Mouse (Mus musculus) myocyte (in vitro differentiated cells): ENCODE results near the gene Psmd8. TPM values are rescaled to one million over a fixed set of nuclear protein-coding genes. Genes with fewer than 3 reads are reported as not detected.

ENCODE experiments used
- H3K27me3 ChIP-seq: one replicate; pipeline ENCODE4 v1.6.1; 2011; ENCODE audit not compliant: control insufficient read depth, insufficient read depth, insufficient read length
- H3K36me3 ChIP-seq: one replicate; pipeline ENCODE4 v1.6.1; 2011; ENCODE audit not compliant: control insufficient read depth, insufficient read depth
- H3K4me2 ChIP-seq: one replicate; pipeline ENCODE4 v1.6.1; 2011; ENCODE audit warnings: low read depth, control low read depth
- H3K4me3 ChIP-seq: one replicate; pipeline ENCODE4 v1.5.1; 2011; ENCODE audit warnings: mild to moderate bottlenecking, control low read depth, moderate library complexity
- H3K79me2 ChIP-seq: one replicate; pipeline ENCODE4 v1.6.1; 2011; ENCODE audit not compliant: control insufficient read depth, insufficient read depth
- H3ac ChIP-seq: one replicate; pipeline ENCODE4 v1.6.1; 2011; ENCODE audit not compliant: control insufficient read depth, insufficient read length
- CEBPB ChIP-seq: IDR thresholded peaks from 2 replicates; pipeline ENCODE4 v1.6.1; 2011; ENCODE audit warnings: mild to moderate bottlenecking, moderate library complexity; ENCODE audit not compliant: poor library complexity, insufficient read depth, severe bottlenecking
- E2F4 ChIP-seq: IDR thresholded peaks from one replicate; pipeline ENCODE4 v1.6.1; 2011; ENCODE audit warnings: mild to moderate bottlenecking, control low read depth, moderate library complexity; ENCODE audit not compliant: insufficient read depth
- MAX ChIP-seq: IDR thresholded peaks from one replicate; pipeline ENCODE4 v1.6.1; 2011; ENCODE audit warnings: low read depth, mild to moderate bottlenecking, control low read depth
- MYOD1 ChIP-seq, 3 experiments: IDR thresholded peaks; one replicate each; pipeline ENCODE4 v1.6.1; 2011; ENCODE audit warnings: control low read depth in 2 of 3, low read depth in 2 of 3, mild to moderate bottlenecking in 2 of 3, moderate library complexity in 1 of 3; ENCODE audit not compliant: insufficient read length in 2 of 3, control insufficient read depth in 1 of 3
- MYOG ChIP-seq, 3 experiments: IDR thresholded peaks; one replicate each; pipeline ENCODE4 v1.6.1; 2011; ENCODE audit warnings: control low read depth in 2 of 3, low read depth in 2 of 3, mild to moderate bottlenecking in 2 of 3; ENCODE audit not compliant: insufficient read length in 2 of 3, control insufficient read depth in 1 of 3, insufficient read depth in 1 of 3
- POLR2A ChIP-seq: IDR thresholded peaks from one replicate; pipeline ENCODE4 v1.6.1; 2011; ENCODE audit warnings: low read depth, mild to moderate bottlenecking, control low read depth, moderate library complexity; ENCODE audit not compliant: insufficient read length
- POLR2AphosphoS2 ChIP-seq: IDR thresholded peaks from one replicate; pipeline ENCODE4 v1.6.1; 2011; ENCODE audit warnings: low read depth, control low read depth; ENCODE audit not compliant: insufficient read length
- REST ChIP-seq: IDR thresholded peaks from one replicate; pipeline ENCODE4 v1.6.1; 2011; ENCODE audit warnings: mild to moderate bottlenecking, control low read depth, moderate library complexity; ENCODE audit not compliant: insufficient read depth, insufficient read length
- SRF ChIP-seq: IDR thresholded peaks from one replicate; pipeline ENCODE4 v1.6.1; 2011; ENCODE audit warnings: low read depth; ENCODE audit not compliant: control insufficient read depth, insufficient read length
- TCF12 ChIP-seq: IDR thresholded peaks from one replicate; pipeline ENCODE4 v1.6.1; 2011; ENCODE audit warnings: mild to moderate bottlenecking, control low read depth; ENCODE audit not compliant: poor library complexity, insufficient read depth, severe bottlenecking
- TCF3 ChIP-seq: IDR thresholded peaks from one replicate; pipeline ENCODE4 v1.6.1; 2011; ENCODE audit warnings: low read depth, control low read depth; ENCODE audit not compliant: insufficient read length
- USF1 ChIP-seq: IDR thresholded peaks from one replicate; pipeline ENCODE4 v1.6.1; 2011; ENCODE audit warnings: low read depth, mild to moderate bottlenecking, control low read depth, moderate library complexity
- polyA plus RNA-seq: library from polyadenylated mRNA; unstranded; fragments of >200 nt; fragmentation: generic; extraction: Trizol; gene quantifications from one replicate; pipeline ENCODE4 v1.2.1, GENCODE M21; 2012; ENCODE audit warnings: missing spikeins

Gene Psmd8
- 404 TPM for polyA plus RNA-seq

DNA sequence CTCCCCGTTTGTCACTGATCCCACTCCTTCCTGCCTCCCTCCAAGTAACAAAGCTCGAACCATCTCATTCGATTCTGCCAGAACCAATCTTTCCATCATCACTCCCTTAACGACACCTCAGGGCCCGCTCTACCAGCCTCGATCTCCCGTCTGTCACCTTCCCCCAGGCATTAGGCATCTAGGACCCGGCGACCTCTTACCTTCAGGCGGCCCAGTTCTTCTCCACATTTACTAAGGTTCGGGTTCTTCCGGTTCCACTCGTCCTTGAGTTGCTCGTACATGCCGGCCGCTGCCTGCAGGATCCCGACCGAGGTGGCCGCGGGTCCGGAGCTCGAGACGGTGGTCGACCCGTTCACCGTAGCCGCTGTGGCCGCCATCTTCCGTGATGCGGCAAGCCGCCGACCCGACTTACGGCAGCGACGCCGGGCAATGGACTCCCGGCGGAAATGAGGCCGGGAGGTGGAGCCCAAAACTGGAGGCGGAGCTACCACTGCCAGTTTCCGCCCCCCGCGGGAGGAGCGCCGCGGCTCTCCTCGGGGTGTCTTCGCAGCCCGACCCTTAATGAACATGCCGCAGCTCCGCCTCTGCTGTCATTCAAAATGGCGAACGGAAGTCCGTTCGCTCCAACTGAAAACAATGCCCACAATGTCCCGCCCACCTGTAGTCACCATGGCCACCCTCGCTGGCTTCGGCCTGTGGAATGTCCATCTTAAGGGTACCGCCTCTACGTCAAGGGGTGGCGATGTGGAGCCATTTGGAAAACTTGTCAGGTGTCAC is at the start of gene Psmd8:
Gene Psmd8 (minus strand): TSS at position 625 of the 777 bp plus-strand sequence.
- Histone ChIP-seq H3K27me3 (no peaks in the 10 kb centered on the region), H3ac (peak within 1 kb of the TSS; percentile 48), H3K79me2 (peaks cover 47% of the 10 kb centered on the region), H3K4me2 (peak within 1 kb of the TSS; percentile 67), H3K36me3 (peaks cover 22% of the 10 kb centered on the region), H3K4me3 (peak within 1 kb of the TSS; percentile 80)
- peak; percentile 99 for TF ChIP-seq POLR2A
- TF ChIP-seq TCF12: no peak
- TF ChIP-seq REST: peak; percentile 22
- no peak for TF ChIP-seq TCF3
- TF ChIP-seq MYOD1 (IDR thresholded peaks at IDR 0.05; ENCODE audit: control insufficient read depth in 1 of 3, insufficient read length in 2 of 3, low read depth in 2 of 3): peak in 2 of 3 experiments; percentile 5
- no peak for TF ChIP-seq CEBPB
- TF ChIP-seq MAX: no peak
- no peak for TF ChIP-seq SRF
- peak; percentile 97 for TF ChIP-seq POLR2AphosphoS2
- no peak for TF ChIP-seq E2F4

DNA sequence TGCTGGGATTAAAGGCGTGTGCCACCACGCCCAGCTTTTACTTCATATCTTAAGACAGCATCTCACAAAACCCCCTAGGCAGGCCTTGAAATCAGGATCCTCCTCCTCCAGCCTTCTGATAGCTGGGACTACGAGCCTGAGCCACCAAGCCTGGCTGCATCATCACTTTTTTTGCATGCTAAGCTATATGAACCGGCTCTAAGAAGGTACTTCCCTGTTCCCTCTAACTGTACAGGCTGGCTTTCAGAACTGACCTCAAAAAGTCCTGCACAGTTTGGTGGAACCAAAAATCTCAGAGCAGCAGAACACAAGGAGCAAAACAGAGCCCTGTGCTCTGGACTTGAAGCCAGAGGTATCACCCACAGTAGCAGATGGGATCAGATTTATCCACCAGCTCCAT is 47.7 kb upstream of the Psmd8 start:
- H3ac ChIP-seq: no peak overlapping the region
- H3K36me3 ChIP-seq: no peaks in the 10 kb centered on the region
- TF ChIP-seq USF1 (no peak), CEBPB (no peak), SRF (no peak), REST (no peak), TCF3 (no peak), TCF12 (no peak)
- H3K4me3 ChIP-seq: no peak overlapping the region
- H3K4me2 ChIP-seq: no peak overlapping the region
- H3K79me2 ChIP-seq: no peaks in the 10 kb centered on the region
- no peaks in the 10 kb centered on the region for H3K27me3 ChIP-seq

DNA sequence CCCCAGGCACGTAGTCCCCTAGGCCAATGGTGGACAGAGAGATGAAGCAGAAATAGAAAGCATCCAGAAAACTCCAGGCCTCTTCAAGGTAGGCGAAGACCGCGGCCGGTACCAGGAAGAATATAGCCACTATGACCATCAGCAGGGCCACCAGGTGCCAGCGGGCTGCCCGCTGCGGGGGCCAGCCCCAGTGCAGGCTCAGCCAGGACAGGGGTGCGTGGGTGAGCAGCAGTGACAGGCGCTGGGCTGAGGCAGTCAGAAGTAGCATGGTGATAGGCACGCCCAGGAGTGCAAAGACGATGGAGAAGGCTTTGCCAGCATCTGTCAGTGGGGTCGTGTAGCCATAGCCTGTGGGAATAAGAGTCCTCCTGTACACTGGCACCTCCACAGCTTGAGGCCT is 45.0 kb upstream of the Psmd8 start:
- H3K79me2 ChIP-seq: no peaks in the 10 kb centered on the region
- no peak for TF ChIP-seq MYOG (IDR thresholded peaks at IDR 0.05; ENCODE audit: control insufficient read depth in 1 of 3, insufficient read depth in 1 of 3, insufficient read length in 2 of 3, low read depth in 2 of 3)
- TF ChIP-seq MAX: no peak
- TF ChIP-seq TCF3: no peak
- no peak overlapping the region for H3K4me2 ChIP-seq
- no peaks in the 10 kb centered on the region for H3K27me3 ChIP-seq
- H3K4me3 ChIP-seq: no peak overlapping the region
- H3K36me3 ChIP-seq: no peaks in the 10 kb centered on the region
- H3ac ChIP-seq: no peak overlapping the region

DNA sequence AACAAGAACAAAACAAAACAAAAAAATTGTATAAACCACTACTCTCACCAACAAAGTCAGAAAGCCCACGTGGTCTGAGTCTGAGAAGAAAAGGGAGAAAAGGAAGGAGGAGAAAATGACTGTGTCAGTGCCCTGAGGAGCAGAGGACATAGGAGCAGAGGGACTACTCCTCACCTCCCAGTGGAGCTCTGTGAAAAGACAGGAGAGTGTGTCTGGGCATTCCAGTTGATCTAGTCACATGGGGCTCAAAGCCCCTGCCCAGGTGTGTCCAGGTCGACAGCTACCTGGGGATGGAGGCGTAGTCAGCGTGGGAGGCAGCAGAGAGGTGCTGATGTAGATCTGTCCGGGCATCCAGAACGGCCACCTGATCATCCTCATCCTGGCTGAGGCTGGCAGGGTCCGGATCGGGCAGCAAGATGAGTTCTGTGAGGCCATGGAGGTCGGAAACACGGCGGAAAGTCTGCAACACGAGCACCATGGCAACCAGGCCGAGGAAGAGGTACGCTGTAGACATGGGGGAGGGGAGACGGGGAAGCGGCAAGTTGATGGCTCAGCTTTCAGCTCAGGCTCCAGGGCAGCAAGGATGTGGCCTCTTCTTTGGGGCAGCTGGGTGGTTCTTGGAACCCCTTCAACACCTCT is 44.4 kb upstream of the Psmd8 start:
- H3K27me3 ChIP-seq: no peaks in the 10 kb centered on the region
- H3K36me3 ChIP-seq: no peaks in the 10 kb centered on the region
- H3K4me3 ChIP-seq: no peak overlapping the region
- no peaks in the 10 kb centered on the region for H3K79me2 ChIP-seq
- no peak overlapping the region for H3ac ChIP-seq
- H3K4me2 ChIP-seq: no peak overlapping the region
- TF ChIP-seq MYOG (IDR thresholded peaks at IDR 0.05; ENCODE audit: control insufficient read depth in 1 of 3, insufficient read depth in 1 of 3, insufficient read length in 2 of 3, low read depth in 2 of 3): no peak

DNA sequence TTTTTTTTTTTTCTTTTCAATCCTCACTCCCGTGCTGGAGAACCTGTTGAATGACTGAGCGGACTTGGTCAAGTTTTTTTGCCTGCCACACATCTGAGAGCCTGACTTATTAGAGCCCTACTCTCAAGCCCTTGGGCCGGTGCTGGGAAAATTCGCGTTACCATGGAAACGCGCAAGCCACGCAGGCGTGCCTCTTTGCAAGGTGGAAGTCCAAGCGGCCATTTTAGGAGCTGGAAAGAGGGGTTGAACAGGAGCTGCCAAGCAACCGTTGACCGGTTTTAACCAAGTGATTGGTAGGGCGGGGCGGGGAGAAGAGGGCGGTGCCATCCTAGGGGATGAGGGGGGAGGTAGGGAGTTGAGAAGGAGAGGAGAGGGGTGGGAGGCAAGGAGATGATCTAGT is 34.3 kb upstream of the Psmd8 start:
- H3K4me3 ChIP-seq: no peak overlapping the region
- H3K79me2 ChIP-seq: no peaks in the 10 kb centered on the region
- H3K36me3 ChIP-seq: no peaks in the 10 kb centered on the region
- H3K4me2 ChIP-seq: no peak overlapping the region
- H3ac ChIP-seq: no peak overlapping the region
- no peak for TF ChIP-seq MAX
- TF ChIP-seq TCF3: no peak
- no peak for TF ChIP-seq USF1
- no peak for TF ChIP-seq POLR2AphosphoS2
- H3K27me3 ChIP-seq: no peaks in the 10 kb centered on the region

DNA sequence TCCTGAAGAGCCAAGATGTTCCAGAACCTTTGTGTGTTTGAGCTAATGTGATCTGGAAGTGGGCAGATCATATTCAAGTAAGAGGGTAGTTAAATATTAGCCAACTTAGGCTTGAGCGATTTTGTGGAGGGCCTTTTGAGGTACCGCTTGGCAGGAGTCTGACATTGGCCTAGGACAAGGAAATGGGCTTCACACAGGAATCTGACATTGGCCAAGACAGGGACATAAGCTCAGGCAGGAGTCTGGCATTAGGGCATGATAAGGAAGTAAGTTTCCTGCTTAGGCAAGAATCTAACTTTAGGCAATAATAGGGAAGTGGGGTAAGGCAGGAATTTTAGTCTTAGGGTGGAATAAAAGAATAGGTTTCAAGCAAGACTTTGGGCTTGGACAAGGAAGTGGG is 33.7 kb upstream of the Psmd8 start:
- TF ChIP-seq POLR2A (no peak), MAX (no peak), TCF12 (no peak), CEBPB (no peak), MYOG (IDR thresholded peaks at IDR 0.05; ENCODE audit: control insufficient read depth in 1 of 3, insufficient read depth in 1 of 3, insufficient read length in 2 of 3, low read depth in 2 of 3) (no peak), REST (no peak), SRF (no peak), TCF3 (no peak), E2F4 (no peak), USF1 (no peak), MYOD1 (IDR thresholded peaks at IDR 0.05; ENCODE audit: control insufficient read depth in 1 of 3, insufficient read length in 2 of 3, low read depth in 2 of 3) (no peak), POLR2AphosphoS2 (no peak)
- no peaks in the 10 kb centered on the region for H3K27me3 ChIP-seq
- no peak overlapping the region for H3K4me3 ChIP-seq
- no peaks in the 10 kb centered on the region for H3K79me2 ChIP-seq
- no peak overlapping the region for H3ac ChIP-seq
- H3K4me2 ChIP-seq: no peak overlapping the region
- no peaks in the 10 kb centered on the region for H3K36me3 ChIP-seq
